Mouse (Mus musculus): ENCODE measurements around the gene 2900026A02Rik.

The 2900026A02Rik gene

GRCm38 (mm10) chr5:113090077-113090690 is 130.9 kb downstream of the 2900026A02Rik start:
- DNase-seq: no peak

- DNase-seq: no peak
Measured at GRCm38 (mm10) chr5:113087465-113087864, 133.6 kb downstream of the 2900026A02Rik start.

DNA sequence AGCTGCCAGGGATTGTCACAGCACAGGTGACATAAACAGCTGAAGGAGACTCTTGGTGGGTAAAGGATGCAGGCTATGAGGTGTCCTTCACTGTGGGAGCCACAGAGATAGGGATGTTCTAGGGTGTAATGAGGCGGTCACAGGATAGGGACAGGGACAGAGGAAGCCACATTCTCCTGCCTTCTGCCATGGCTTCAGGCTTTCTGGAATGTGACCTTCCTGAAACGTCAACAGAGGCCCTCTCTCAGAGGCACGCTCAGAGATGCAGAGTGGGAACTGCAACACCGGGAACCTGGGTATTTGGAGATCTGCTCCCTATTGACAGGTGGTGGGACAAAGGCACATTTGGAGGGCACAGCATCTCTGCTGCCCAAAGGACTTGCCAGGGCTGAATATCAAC is 134.0 kb downstream of the 2900026A02Rik start:
- no peak for DNase-seq

DNA sequence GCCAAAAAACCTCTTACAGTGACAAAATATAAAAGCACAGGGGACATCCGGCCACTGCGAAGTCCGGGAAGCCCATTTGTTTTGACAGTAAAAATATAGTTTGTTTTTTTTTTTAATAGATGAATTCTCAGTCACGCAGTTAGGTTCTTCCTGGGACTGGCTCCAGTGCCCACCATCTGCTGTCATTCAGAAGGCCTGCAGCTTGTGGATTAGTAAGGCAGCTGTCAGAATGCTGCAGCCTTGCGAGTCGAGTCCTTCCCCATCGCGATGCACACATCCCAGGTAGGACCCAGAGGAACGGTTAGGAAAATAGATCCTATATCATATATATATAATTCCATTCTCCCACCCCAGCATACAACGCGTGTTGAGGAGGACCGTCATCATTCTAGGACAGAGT is 134.6 kb downstream of the 2900026A02Rik start:
- no peak for DNase-seq

GRCm38 (mm10) chr5:113085931-113086330 is 135.1 kb downstream of the 2900026A02Rik start:
- no peak for DNase-seq

- DNase-seq: no peak
Measured at GRCm38 (mm10) chr5:113084309-113084708, 136.7 kb downstream of the 2900026A02Rik start.

GRCm38 (mm10) chr5:113082356-113083168 is 138.5 kb downstream of the 2900026A02Rik start:
- no peak for DNase-seq

GRCm38 (mm10) chr5:113081439-113081838 is 139.6 kb downstream of the 2900026A02Rik start, which contains the start of gene Crybb3:
TSS of gene Crybb3 (minus strand) at chr5:113081584.
- DNase-seq: no peak

DNA sequence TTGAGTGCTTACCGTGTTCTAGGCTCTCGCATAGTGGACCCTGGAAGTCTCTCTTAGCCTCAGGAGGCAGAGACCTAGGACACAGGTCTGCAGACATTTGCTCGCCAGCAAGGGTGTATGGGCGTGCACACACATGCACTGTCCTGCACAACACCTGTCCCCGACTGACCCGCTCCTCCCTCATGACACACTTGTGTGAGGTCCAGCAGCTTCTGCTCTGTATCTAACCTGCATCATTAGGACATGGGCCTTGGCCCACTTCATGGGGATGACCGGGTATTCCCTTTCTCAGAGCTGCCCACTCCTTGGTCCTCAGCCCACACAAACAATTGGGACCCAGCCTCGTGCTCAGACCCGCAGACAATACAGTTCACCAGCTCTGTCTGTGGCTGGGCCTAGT is 140.0 kb downstream of the 2900026A02Rik start:
- no peak for DNase-seq

DNA sequence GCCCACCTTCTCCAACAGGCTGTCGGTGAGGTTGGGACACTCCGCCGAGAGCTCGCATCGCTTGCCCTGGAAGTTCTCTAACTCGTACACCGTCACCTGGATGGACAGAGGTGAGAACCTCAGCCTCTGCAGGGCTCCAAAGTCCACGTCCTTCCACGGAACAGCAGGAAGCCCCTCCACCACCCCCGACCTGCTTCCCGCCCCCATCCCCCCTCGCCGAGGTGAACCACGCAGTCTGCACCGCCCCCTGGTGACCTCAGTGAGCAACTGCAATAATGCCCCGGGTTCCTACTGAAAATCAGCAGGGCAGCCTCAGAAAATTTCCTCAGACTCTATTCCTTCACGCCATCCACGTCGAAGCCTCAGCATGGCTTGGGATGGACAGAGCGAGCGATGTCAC is 141.3 kb downstream of the 2900026A02Rik start:
- DNase-seq: peak; percentile 67

GRCm38 (mm10) chr5:113078686-113079085 is 142.3 kb downstream of the 2900026A02Rik start:
- DNase-seq: no peak

DNA sequence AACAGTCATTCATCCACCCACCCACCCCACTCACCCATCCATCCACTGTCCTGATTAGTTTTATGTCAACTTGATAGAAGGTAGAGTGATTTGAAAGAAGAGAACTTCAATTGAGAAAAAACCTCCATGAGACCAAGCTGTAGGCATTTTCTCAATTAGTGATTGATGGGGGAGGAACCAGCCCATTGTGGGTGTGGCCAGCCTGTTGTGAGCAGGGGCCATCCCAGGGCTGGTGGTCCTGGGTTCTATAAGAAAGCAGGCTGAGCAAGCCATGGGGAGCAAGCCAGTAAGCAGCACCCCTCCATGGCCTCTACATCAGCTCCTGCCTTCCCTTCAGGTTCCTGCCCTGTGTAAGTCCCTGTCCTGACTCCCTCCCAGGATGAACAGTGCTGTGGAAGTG is 151.0 kb downstream of the 2900026A02Rik start, which contains the start of gene Crybb2:
TSS of gene Crybb2 (minus strand) at position 101 of the 400 bp plus-strand sequence.
- no peak for DNase-seq

DNA sequence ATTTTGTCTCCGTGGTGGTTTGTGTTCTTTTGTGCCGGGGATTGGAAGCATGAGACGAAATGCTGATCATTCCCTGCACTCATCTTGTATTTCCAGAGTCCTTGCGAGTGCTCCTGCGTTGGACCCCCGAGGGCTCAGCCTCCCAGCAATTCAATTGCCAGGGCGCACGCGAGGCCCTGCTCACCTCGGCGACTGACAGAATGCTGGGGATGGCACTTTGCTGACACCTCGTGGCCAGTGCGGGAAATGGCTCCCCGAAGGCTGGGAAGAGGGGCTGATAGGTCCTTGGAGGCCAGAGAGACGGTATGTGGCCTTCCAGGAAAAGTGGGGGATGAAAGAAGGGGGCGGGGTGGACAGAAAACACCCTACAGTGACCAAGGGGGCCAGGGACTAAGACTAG is 166.7 kb downstream of the 2900026A02Rik start:
- peak; percentile 83 for DNase-seq

DNA sequence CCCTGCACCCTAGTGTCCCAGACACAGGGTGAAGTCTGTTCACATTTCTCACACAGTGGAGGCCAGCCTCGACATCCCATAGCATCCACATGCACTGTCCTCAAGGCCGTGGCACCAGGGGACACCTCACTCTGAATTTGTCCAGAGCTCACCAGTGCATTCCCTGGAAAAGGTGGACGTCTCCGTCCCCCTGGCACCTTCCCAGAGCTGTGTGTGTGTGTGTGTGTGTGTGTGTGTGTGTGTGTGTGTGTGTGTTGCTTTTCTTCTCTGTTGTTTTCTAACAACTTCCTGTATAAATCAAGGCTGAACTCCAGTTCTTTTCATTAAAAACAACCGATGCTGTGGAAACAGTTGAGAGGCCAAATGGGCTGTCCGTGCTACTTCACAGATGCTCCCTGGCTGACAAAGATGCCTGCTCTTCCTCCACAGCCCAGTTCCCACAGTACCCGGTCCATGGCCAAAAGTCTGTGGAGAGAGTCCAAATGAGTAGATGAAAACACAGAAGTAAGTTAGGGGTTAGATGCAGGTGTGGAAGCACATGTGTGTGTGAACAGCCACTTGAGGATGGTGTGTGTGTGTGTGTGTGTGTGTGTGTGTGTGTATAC is 170.4 kb downstream of the 2900026A02Rik start:
- no peak for DNase-seq

DNA sequence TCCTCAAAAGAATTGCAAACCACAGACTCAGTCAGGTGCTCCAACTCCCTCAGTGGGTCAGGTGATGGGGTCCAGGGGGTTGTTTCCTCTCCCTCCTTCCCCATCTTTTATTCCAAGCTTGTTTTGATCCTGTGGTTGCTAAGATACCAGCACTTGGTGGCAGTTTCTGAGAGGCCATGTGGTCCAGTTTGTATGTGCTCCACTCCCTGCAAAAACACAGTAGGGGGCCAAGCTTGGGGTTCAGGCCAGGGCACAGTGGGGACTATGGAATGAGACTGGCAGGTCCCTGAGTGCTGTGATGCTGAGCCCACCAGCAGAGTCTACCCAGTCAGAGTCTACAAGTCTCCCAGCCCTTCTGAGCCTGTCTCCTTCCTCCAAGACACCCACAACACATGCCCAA is 171.2 kb downstream of the 2900026A02Rik start:
- DNase-seq: peak; percentile 62

DNA sequence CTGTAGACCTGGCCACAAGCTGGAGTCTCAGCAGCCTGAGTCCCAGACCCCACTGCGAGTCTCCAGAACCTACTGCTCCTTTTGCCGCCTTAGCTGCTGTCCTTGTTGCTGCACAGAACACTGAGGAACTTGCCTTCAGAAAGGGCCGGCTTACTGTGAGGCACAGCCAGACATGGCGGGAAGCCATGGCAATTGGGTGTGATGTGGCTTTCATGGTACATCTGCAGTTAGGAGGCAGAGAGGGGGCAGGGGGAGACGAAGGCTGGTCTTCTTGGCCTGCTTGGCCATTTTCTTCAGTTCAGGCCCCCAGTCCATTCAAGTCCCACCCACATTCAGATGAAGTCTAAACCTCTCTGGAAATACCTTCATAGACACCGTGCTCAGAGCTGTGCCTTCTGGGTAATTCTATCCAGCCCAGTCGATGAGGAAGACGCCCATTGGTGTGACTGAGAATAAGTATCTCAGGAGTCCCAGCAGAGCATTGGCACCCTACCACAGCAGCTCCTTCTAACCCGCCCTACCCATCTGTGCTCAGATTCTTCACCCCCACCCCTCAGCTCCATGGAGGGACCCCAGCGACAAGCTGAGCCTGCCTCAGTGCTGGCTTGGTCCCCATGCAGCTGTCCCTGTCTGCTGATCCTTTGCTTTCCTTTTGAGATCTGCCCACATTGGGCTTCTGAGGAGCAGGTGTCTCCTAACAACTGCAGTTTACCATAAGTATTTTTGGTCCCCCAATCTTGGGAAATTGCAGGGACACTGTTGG is 175.3 kb downstream of the 2900026A02Rik start:
- no peak for DNase-seq

DNA sequence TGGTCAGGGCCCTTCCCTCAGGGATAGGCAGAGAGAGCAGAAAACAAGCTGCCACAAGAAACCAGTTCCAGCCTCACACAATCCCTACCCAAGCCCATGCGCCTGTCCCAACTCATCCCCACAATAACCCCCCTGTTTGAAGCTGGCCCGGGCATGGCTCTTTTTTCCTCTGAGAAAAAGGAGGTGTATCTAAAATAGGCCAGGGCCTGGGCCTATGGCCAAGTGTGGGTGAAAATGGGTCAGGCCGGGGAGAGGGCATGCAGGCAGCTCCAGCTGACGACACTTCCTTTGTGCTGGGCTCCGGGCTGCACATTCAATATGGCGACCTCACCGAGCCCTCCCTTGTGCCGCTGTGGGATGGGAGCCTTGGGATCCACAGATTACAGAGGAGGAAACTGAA is 177.5 kb downstream of the 2900026A02Rik start:
- DNase-seq: peak; percentile 69

GRCm38 (mm10) chr5:113041567-113042071 is 179.4 kb downstream of the 2900026A02Rik start:
- peak; percentile 91 for DNase-seq

DNA sequence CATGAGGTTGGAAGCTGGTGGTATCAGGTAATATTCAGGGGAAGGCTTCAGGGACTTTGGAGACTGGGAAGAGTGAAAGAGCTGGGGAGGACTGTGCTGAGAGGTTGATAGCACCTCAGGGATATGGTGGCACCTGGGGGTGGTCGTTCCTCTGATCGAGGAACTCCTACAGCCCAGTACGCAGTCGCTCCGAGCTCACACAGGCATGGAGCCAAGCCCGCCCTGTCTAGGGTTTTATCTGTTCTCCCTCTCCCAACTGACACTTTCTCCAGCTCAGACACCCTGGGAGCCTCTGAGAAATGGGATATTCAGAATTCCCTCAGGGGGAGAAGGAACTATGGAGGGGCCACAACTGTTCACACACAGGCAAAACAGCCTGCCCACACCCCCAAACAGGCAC is 180.3 kb downstream of the 2900026A02Rik start:
- no peak for DNase-seq

DNA sequence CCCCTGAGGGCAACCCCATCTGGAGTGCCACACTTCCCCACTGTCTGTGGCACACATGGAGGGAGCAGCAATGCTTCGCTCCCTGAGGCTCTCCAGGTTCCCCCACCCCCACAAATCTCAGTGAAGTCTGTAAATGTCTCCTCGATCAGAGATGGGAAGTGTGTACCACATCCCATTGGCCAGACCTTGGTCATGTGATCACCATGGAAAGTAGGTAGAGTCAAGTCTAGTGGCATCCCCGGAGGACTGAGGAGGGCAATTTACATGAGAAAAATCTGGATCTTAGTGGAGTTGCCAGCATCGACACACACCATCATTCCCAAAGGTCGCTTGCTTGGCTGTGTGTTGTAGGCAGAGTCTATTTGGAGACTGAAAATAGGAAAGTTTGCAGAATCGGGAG is 182.4 kb downstream of the 2900026A02Rik start:
- DNase-seq: no peak
